Mouse (Mus musculus) c-Kit-positive CD71-negative TER-119-negative erythroid progenitor cells, embryonic 14.5 days (primary cell): Measurements from ENCODE around the gene Ephb1.

Experiments used
- DNase-seq: peaks from one replicate; pipeline ENCODE4 v3.0.0-alpha.2; 2013; ENCODE audit warnings: low read depth

The Ephb1 gene

GRCm38 (mm10) chr9:101990032-101990431 is 364.5 kb downstream of the Ephb1 start:
- no peak for DNase-seq

- no peak for DNase-seq
Measured at GRCm38 (mm10) chr9:101986910-101987309, 367.6 kb downstream of the Ephb1 start.

DNA sequence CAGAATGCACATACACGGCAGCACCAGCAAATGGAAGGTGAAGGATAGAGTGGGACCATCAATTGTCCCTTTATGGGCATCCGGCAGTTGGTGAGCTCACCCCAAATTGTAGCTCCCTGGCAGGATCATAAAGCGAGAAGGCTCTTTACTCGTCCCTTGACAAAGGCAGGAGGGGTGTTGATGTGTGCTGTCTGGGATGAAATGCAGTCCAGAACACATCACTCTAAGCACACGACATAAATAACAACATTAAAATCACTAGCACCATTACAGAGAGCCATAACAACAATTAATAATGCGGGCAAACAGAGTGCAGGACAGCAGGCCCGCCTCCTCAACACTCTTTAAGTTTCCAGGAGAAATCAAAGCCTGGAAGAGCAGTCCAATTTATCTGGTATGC is 372.1 kb downstream of the Ephb1 start:
- DNase-seq: no peak

- no peak for DNase-seq
Measured at GRCm38 (mm10) chr9:101981161-101981560, 373.3 kb downstream of the Ephb1 start.

- DNase-seq: no peak
Measured at GRCm38 (mm10) chr9:101976884-101977465, 377.5 kb downstream of the Ephb1 start.

GRCm38 (mm10) chr9:101972314-101972713 is 382.2 kb downstream of the Ephb1 start:
- no peak for DNase-seq

DNA sequence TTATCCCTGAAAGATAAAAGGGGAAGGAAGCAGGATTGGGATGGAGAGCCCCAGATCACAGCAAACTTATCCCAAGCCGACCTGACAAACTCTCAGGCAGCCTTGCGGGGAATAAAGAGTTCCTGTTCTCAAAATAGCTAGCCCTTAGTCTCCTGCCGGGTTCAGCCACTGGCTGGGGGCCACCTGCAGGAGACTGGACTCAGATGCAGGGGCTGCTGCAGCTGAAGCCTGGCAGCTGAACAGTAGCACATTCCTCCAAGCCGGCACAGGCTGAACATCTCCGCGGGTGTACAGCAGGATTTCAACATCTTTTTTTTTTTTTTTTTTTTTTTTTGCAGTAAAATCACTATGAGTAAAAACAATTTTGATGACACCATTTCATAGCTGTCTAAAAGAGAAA is 382.7 kb downstream of the Ephb1 start:
- no peak for DNase-seq

DNA sequence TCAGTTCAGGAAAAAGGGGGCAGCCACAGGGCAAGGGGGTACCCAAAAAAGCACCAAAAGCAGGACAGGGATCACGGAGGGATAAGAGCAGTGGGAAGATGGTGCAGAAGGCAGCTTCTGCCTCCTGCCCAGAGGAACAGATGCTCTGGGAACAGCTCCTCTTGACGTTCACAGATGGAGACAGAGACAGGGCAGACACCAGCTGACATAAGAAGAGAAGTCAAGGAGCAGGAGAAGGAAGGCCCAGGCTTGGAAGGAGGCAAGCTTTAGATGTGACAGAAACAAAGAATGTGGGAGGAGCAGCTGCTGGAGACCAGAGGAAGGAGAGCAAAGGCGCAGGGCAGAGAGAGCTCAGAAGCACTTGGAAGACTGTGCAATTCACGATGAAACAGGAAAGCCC is 398.3 kb downstream of the Ephb1 start:
- no peak for DNase-seq

DNA sequence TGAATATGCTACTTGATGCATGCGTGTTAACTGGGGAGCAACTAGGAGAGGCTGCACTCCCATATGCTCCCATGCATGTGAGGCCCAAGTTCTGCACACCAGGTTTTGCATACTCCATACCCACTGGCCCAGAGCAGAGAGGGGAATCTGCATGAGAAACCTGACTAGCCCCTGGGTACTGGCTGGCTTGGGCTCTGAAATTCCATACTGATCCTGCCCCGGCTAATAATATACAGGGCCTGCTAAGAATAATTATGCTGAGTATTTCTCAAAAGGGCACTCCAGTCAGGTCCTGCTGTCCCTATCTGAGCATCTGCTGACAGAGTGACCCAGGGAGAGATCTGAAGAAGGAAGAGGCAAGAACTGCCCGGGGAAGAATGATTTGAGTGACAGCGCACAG is 400.0 kb downstream of the Ephb1 start:
- DNase-seq: no peak

DNA sequence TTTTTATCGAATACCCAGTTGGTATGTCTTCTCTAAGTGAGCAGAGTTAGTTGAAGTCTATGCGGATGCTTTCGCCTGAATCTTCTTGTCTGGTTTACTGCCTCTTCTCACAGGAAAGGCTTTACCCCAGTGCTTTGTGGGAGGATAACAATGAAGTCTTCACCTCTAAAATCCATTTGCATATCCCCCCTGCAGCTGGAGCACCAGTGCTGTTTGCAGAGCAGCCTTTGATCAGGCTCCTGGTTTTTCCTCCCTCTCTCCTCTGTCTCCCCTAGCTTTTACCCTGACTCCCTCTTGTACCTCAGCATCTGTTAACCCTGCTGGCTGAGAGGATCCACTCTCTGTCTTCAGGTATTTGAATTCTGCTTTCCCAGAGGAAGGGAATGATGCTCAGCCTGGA is 404.4 kb downstream of the Ephb1 start:
- no peak for DNase-seq

DNA sequence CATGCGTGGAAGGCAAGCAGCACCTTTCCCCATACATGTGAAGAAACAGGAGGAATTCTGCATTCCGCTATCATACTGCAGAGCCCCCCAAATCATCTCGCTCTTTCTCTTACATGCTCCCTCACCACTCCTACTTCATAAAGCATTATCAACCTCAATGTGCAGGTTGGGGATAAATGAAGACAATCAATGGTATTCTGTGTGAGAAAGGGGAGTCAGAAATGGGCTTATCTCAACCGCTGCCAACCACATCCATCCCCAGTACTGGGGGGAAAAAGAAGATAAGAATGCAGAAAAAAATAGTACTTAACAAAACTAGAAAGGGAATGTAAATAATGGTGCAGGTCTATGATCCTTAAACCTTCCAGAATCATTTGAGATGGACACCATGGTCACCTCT is 408.7 kb downstream of the Ephb1 start:
- DNase-seq: no peak

DNA sequence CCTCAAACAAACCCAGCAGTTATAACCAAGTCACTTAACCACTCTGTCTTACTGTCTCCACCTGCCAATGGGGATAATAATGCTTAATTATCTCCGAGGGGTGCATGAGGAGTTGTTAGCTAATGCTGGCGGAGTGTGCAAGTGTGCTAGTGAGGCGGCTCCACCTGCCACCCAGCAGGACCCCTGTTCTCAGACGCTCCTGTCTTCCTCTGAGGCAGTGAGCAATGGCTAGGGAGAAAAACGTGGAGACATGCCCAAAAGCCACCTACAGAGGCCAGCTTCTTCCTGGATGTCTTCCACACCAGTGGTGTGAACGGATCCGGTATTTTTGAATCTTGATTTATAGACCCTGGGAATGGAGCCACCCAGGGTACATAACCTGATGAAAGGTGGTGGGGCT is 409.2 kb downstream of the Ephb1 start:
- no peak for DNase-seq

- DNase-seq: no peak
Measured at GRCm38 (mm10) chr9:101942058-101942669, 412.3 kb downstream of the Ephb1 start.

GRCm38 (mm10) chr9:101940182-101940581 is 414.3 kb downstream of the Ephb1 start:
- no peak for DNase-seq

DNA sequence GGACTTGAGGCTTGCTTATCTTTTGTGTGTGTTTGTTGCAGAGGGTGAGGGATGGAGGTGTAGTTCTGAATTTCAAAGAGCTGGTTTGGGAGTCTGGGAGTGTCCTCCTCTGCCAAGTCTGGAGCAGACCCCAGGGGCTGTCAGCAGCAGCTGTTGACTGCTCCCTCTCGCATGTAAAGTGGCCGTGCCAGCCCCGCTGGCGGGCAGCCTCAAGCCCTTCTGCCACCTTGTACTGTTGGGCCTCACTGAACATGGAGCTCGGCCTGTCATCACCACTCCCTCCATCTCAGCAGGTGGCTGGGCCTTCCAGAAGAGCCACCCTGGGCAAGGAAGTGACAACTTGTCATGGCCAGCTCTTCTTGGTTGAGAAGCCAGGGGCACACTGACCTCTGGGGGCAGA is 415.5 kb downstream of the Ephb1 start:
- no peak for DNase-seq

- DNase-seq: no peak
Measured at GRCm38 (mm10) chr9:101938066-101938465, 416.4 kb downstream of the Ephb1 start.

DNA sequence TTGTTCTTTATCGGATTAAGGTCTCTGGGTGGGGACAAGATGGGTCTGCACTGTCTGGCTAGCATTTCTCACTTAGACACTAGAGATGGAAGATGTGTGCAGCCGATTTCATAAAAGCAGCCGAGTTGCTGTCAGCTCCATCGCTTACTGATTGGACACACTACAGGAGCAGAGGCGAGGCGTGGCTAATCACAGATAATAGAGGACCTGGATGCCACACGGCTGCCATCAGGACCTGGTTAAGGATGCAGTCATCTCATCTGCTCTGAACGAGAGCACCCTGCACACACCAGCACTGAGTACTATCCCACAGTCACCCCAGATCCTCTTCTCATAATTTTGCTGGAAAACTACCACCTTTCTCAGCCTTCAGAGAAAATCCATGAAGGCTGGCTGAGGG is 419.6 kb downstream of the Ephb1 start:
- no peak for DNase-seq

DNA sequence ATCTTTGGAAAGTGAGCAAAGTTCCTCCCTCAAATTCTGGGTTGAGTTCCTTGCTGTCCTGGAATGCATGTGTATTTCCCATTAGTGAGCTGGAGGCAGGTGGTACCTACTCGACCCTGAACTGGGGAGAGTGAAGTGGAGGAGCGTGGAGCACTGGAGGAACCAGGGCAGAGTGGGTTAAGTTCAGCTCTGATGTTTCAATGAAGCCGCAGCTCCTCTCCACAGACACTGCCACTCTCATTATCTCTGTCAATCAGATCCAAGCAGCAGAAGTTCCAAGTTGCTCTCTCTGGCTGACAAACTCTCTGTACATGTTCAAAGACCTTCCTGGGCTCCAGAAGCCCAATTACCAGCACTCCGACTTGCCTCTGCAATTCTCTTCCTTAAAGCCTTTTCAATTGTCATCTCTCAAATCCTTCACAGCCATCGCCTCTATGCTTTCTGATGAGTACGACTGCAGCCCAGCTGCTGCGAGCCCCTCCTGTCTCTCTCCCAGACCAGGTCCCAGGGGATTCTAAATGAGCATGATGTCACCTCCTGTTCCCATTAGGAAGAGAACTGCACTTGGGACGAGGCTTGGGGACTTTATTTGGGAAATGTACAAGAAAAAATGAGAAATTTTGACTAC is 420.4 kb downstream of the Ephb1 start:
- no peak for DNase-seq

DNA sequence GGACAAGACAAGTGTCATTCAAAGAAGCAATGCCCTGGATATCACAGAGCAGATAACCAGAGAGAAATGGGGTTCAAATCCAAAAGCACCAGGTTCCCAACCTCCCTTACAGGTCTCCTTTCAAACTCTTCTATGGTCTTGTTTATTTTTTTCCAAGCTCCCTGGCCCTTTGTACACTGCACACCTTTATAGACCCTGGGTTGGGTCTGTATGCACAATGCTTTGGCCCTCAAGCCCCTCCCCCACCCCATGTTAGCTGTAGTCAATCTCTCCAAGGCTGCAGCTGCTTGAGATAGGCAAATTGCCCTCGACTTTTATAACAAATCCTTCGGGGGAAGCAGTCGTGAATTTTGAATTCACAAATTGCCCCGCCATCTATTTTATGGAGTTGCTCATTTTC is 429.7 kb downstream of the Ephb1 start:
- DNase-seq: no peak

GRCm38 (mm10) chr9:101922846-101923245 is 431.6 kb downstream of the Ephb1 start:
- DNase-seq: no peak

- DNase-seq: no peak
Measured at GRCm38 (mm10) chr9:101919324-101919723, 435.2 kb downstream of the Ephb1 start.

DNA sequence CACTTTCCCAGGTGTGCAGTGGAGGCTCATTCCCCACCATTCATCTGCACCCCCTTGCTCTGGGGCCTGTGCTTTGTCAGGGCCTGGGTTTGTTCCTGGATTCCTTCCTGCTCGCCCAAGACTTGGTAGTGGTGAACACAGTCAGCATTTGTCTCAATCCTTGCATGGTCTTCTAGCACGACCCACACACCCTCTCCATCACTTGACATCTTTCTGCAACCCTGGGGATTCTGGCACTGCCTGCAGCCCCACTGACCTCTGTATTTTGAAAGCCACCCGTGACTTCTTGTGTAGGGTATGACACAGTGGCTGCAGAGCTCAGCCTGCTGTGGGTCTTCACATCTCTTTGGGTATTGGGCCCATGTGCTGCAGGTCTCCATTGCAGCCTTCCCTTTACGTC is 435.7 kb downstream of the Ephb1 start:
- no peak for DNase-seq

GRCm38 (mm10) chr9:101915082-101915481 is 439.4 kb downstream of the Ephb1 start:
- no peak for DNase-seq
